Mouse (Mus musculus) c-Kit-positive CD71-positive TER-119-positive erythroid progenitor cells, embryonic 14.5 days (primary cell): ENCODE results near the gene Dynlt1c.
"Not testable (repeated sequence)": the region's sequence is repeated elsewhere in the genome, so short reads cannot be mapped to it uniquely, and the experiment has no call there.

Source experiments
- DNase-seq: peaks from one replicate; pipeline ENCODE4 v3.0.0-alpha.2; 2013; ENCODE audit warnings: low spot score

Dynlt1c gene

GRCm38 (mm10) chr17:6619271-6619670 is 17.8 kb downstream of the Dynlt1c start:
- not testable (repeated sequence) for DNase-seq

- not testable (repeated sequence) for DNase-seq
Measured at GRCm38 (mm10) chr17:6620035-6620434, 18.6 kb downstream of the Dynlt1c start.

- DNase-seq: not testable (repeated sequence)
Measured at GRCm38 (mm10) chr17:6620730-6621451, 19.4 kb downstream of the Dynlt1c start.

GRCm38 (mm10) chr17:6621976-6622375 is 20.5 kb downstream of the Dynlt1c start:
- not testable (repeated sequence) for DNase-seq

GRCm38 (mm10) chr17:6624926-6625558 is 23.6 kb downstream of the Dynlt1c start:
- DNase-seq: not testable (repeated sequence)

GRCm38 (mm10) chr17:6630398-6630797 is 28.9 kb downstream of the Dynlt1c start:
- DNase-seq: not testable (repeated sequence)

GRCm38 (mm10) chr17:6632850-6633249 is 31.4 kb downstream of the Dynlt1c start:
- not testable (repeated sequence) for DNase-seq

- DNase-seq: not testable (repeated sequence)
Measured at GRCm38 (mm10) chr17:6635781-6636180, 34.3 kb downstream of the Dynlt1c start.

- DNase-seq: no peak
Measured at GRCm38 (mm10) chr17:6636861-6637260, 35.4 kb downstream of the Dynlt1c start.

- DNase-seq: not testable (repeated sequence)
Measured at GRCm38 (mm10) chr17:6637434-6637833, 36.0 kb downstream of the Dynlt1c start.

- not testable (repeated sequence) for DNase-seq
Measured at GRCm38 (mm10) chr17:6638444-6638843, 37.0 kb downstream of the Dynlt1c start.

GRCm38 (mm10) chr17:6639486-6639885 is 38.0 kb downstream of the Dynlt1c start:
- DNase-seq: not testable (repeated sequence)

GRCm38 (mm10) chr17:6640044-6640637 is 38.7 kb downstream of the Dynlt1c start:
- DNase-seq: not testable (repeated sequence)

- DNase-seq: not testable (repeated sequence)
Measured at GRCm38 (mm10) chr17:6640771-6641429, 39.4 kb downstream of the Dynlt1c start.

- not testable (repeated sequence) for DNase-seq
Measured at GRCm38 (mm10) chr17:6644210-6644609, 42.7 kb downstream of the Dynlt1c start.

- DNase-seq: not testable (repeated sequence)
Measured at GRCm38 (mm10) chr17:6644673-6645072, 43.2 kb downstream of the Dynlt1c start.

GRCm38 (mm10) chr17:6645668-6646067 is 44.2 kb downstream of the Dynlt1c start:
- not testable (repeated sequence) for DNase-seq

- DNase-seq: not testable (repeated sequence)
Measured at GRCm38 (mm10) chr17:6646841-6647240, 45.4 kb downstream of the Dynlt1c start.

- not testable (repeated sequence) for DNase-seq
Measured at GRCm38 (mm10) chr17:6647452-6647851, 46.0 kb downstream of the Dynlt1c start.

GRCm38 (mm10) chr17:6650904-6651565 is 49.6 kb downstream of the Dynlt1c start:
- DNase-seq: not testable (repeated sequence)

GRCm38 (mm10) chr17:6653341-6653946 is 52.0 kb downstream of the Dynlt1c start:
- not testable (repeated sequence) for DNase-seq
